Mouse (Mus musculus) ES-E14 (cell line): ENCODE data around the gene Cdk11b. TPM values are rescaled to one million over a fixed set of nuclear protein-coding genes. Genes with fewer than 3 reads are reported as not detected.
"Not testable (repeated sequence)": the region's sequence is repeated elsewhere in the genome, so short reads cannot be mapped to it uniquely, and the experiment has no call there.

ENCODE experiments used
- DNase-seq: peaks from one replicate; pipeline ENCODE4 v3.0.0-alpha.2; 2013; ENCODE audit warnings: low read depth, low spot score
- H3K27ac ChIP-seq: 2 replicates; pipeline ENCODE4 v1.5.1; 2012; ENCODE audit warnings: low read depth, mild to moderate bottlenecking, low read length, moderate library complexity, mixed read lengths; ENCODE audit not compliant: poor library complexity, insufficient read depth, severe bottlenecking
- H3K36me3 ChIP-seq: 2 replicates; pipeline ENCODE4 v1.6.1; 2012; ENCODE audit warnings: mild to moderate bottlenecking, low read length, moderate library complexity, mixed read lengths; ENCODE audit not compliant: control insufficient read depth, poor library complexity, insufficient read depth, severe bottlenecking
- H3K4me1 ChIP-seq, 2 experiments: fragments of 150-350 bp in 1 of 2; sonication (generic) in 1 of 2; 2 replicates each; pipeline ENCODE4 v1.6.1; 2012; ENCODE audit warnings: low read length in 2 of 2, mild to moderate bottlenecking in 1 of 2, mixed read lengths in 1 of 2; ENCODE audit not compliant: control insufficient read depth in 2 of 2, insufficient read depth in 2 of 2, poor library complexity in 1 of 2
- H3K4me3 ChIP-seq, 2 experiments: fragments of 150-350 bp in 1 of 2; sonication (generic) in 1 of 2; 2 replicates each; pipeline ENCODE4 v1.5.1; 2012; ENCODE audit warnings: low read length in 2 of 2, low read depth in 1 of 2, mild to moderate bottlenecking in 1 of 2, mixed read lengths in 1 of 2; ENCODE audit not compliant: insufficient read depth in 1 of 2, poor library complexity in 1 of 2, severe bottlenecking in 1 of 2
- H3K9ac ChIP-seq: 2 replicates; pipeline ENCODE4 v1.6.1; 2012; ENCODE audit warnings: low read depth, mild to moderate bottlenecking, low read length, mixed read lengths; ENCODE audit not compliant: poor library complexity, insufficient read depth, severe bottlenecking
- H3K9me3 ChIP-seq: fragments of 150-350 bp; sonication (generic); 2 replicates; pipeline ENCODE4 v1.6.1; 2012; ENCODE audit warnings: low read depth, mild to moderate bottlenecking, low read length; ENCODE audit not compliant: control insufficient read depth, insufficient read depth
- CHD2 ChIP-seq: IDR thresholded peaks from 2 replicates; pipeline ENCODE4 v1.6.1; 2014; ENCODE audit warnings: mild to moderate bottlenecking, low read depth, low read length, inconsistent platforms
- HCFC1 ChIP-seq: IDR thresholded peaks from 2 replicates; pipeline ENCODE4 v1.6.1; 2012; ENCODE audit warnings: low read length, inconsistent platforms, borderline replicate concordance; ENCODE audit not compliant: insufficient read depth
- MAFK ChIP-seq: IDR thresholded peaks from 2 replicates; pipeline ENCODE4 v1.6.1; 2014; ENCODE audit warnings: mild to moderate bottlenecking, low read depth, low read length, inconsistent platforms; ENCODE audit not compliant: insufficient read depth
- ZC3H11A ChIP-seq: IDR thresholded peaks from 2 replicates; pipeline ENCODE4 v1.6.1; 2012; ENCODE audit warnings: low read depth, mild to moderate bottlenecking, inconsistent platforms, low read length, borderline replicate concordance
- ZNF384 ChIP-seq: IDR thresholded peaks from 2 replicates; pipeline ENCODE4 v1.6.1; 2012; ENCODE audit warnings: low read depth, low read length, inconsistent platforms
- in situ Hi-C, 2 experiments: fragments of 600-800 bp; cut with MboI; formaldehyde crosslinking; loops; one replicate each; pipeline ENCODE4 v1.15.1; 2025; ENCODE audit warnings: low sequenced_read_pairs in 2 of 2, inconsistent platforms in 1 of 2; ENCODE audit not compliant: unreplicated experiment in 2 of 2
- total RNA-seq: library from RNA; depleted of rRNA; stranded (reverse); fragments of 300-350 nt; gene quantifications from 2 replicates; pipeline ENCODE4 v1.2.3, GENCODE M21; 2012

The Cdk11b gene
- total RNA-seq, 1 experiment: 50.1 TPM

GRCm38 (mm10) chr4:155613264-155613663 lies 11.4 kb upstream of the Cdk11b start:
- no peak overlapping the region for H3K9ac ChIP-seq
- in situ Hi-C loops: no loop called here
- no peaks in the 10 kb centered on the region for H3K9me3 ChIP-seq
- no peak for TF ChIP-seq MAFK
- no peak for DNase-seq
- no peaks in the 10 kb centered on the region for H3K4me1 ChIP-seq
- no peak overlapping the region for H3K4me3 ChIP-seq
- H3K36me3 ChIP-seq: peaks cover 33% of the 10 kb centered on the region
- H3K27ac ChIP-seq: no peak overlapping the region

- no peaks in the 10 kb centered on the region for H3K9me3 ChIP-seq
- in situ Hi-C loops: no loop called here
- no peak for DNase-seq
- peaks cover 0 to 3% of the 10 kb centered on the region in 2 experiments; a peak in 2 of 4 replicates for H3K4me1 ChIP-seq
- TF ChIP-seq HCFC1 (no peak), ZNF384 (no peak), ZC3H11A (no peak), MAFK (no peak), CHD2 (no peak)
- H3K27ac ChIP-seq: no peak overlapping the region
- peaks cover 35% of the 10 kb centered on the region for H3K36me3 ChIP-seq
- H3K4me3 ChIP-seq: no peak overlapping the region
- H3K9ac ChIP-seq: no peak overlapping the region
These were observed 6.3 kb upstream of the Cdk11b start for GRCm38 (mm10) chr4:155618321-155618720.

GRCm38 (mm10) chr4:155630267-155630666 lies 5.6 kb downstream of the Cdk11b start:
- DNase-seq: no peak

GRCm38 (mm10) chr4:155635766-155636499 lies 11.3 kb downstream of the Cdk11b start:
- H3K4me1 ChIP-seq: peaks cover 0 to 6% of the 10 kb centered on the region in 2 experiments; a peak in 2 of 4 replicates
- no peak overlapping the region for H3K27ac ChIP-seq
- H3K4me3 ChIP-seq: no peak overlapping the region
- in situ Hi-C loops: no loop called here
- TF ChIP-seq HCFC1 (no peak), CHD2 (no peak), ZC3H11A (no peak), MAFK (no peak), ZNF384 (no peak)
- no peaks in the 10 kb centered on the region for H3K9me3 ChIP-seq
- no peak for DNase-seq
- H3K36me3 ChIP-seq: peaks cover 37% of the 10 kb centered on the region
- no peak overlapping the region for H3K9ac ChIP-seq

More at GRCm38 (mm10) chr4:155630267-155630666, 5.6 kb downstream of the Cdk11b start:
- Histone ChIP-seq H3K9ac (no peak overlapping the region), H3K9me3 (no peaks in the 10 kb centered on the region), H3K36me3 (peaks cover 27% of the 10 kb centered on the region), H3K4me1 (peaks cover 0 to 6% of the 10 kb centered on the region in 2 experiments; a peak in 3 of 4 replicates), H3K4me3 (no peak overlapping the region), H3K27ac (no peak overlapping the region)
- in situ Hi-C loops: no loop called here
- TF ChIP-seq ZNF384 (no peak), CHD2 (no peak), HCFC1 (no peak), MAFK (no peak), ZC3H11A (no peak)

- no peak for DNase-seq
- in situ Hi-C loops: no loop called here
- H3K36me3 ChIP-seq: peaks cover 47% of the 10 kb centered on the region
These were observed 18.9 kb downstream of the Cdk11b start for GRCm38 (mm10) chr4:155643531-155643930.

GRCm38 (mm10) chr4:155645308-155645707 lies 20.7 kb downstream of the Cdk11b start, which contains the start of gene Gm10563:
TSS of gene Gm10563 (minus strand) at chr4:155645408.
- peaks cover 58% of the 10 kb centered on the region for H3K36me3 ChIP-seq
- H3K9ac ChIP-seq, H3K4me3 ChIP-seq, DNase-seq, H3K27ac ChIP-seq, in situ Hi-C loops, H3K9me3 ChIP-seq, H3K4me1 ChIP-seq: not testable (repeated sequence)

More at GRCm38 (mm10) chr4:155643531-155643930, 18.9 kb downstream of the Cdk11b start:
- no peak overlapping the region for H3K4me3 ChIP-seq
- no peaks in the 10 kb centered on the region for H3K4me1 ChIP-seq
- H3K9me3 ChIP-seq: no peaks in the 10 kb centered on the region
- no peak overlapping the region for H3K27ac ChIP-seq
- no peak for TF ChIP-seq MAFK
- no peak for TF ChIP-seq ZNF384
- TF ChIP-seq CHD2: no peak
- no peak for TF ChIP-seq HCFC1
- TF ChIP-seq ZC3H11A: no peak
- no peak overlapping the region for H3K9ac ChIP-seq
